Mouse (Mus musculus): ENCODE data around the gene Ppp1r3g. TPM values are rescaled to one million over a fixed set of nuclear protein-coding genes. Genes with fewer than 3 reads are reported as not detected.
A peak's percentile ranks its signal among the peaks of the same experiment; 100 is the strongest.

Gene Ppp1r3g
- polyA plus RNA-seq, 1 experiment from 2014 or later = 4.7 TPM

GRCm38 (mm10) chr13:36009981-36010380, 51.3 kb downstream of the Ppp1r3g start:
- H3K27me3 ChIP-seq (ENCODE audit: control insufficient read depth, insufficient read depth, low read length) = no peaks in the 10 kb centered on the region
- no peaks in the 10 kb centered on the region; the same call in 1 of the 2 replicates for H3K4me1 ChIP-seq (ENCODE audit: control insufficient read depth, insufficient read depth, low read length)
- ATAC-seq (replicated peaks; ENCODE audit: insufficient number of reproducible peaks, low FRiP score, low TSS enrichment) = no peak
- H3K9me3 ChIP-seq (replicated peaks; ENCODE audit: control insufficient read depth, low read length) = no peaks in the 10 kb centered on the region
- WGBS (ENCODE audit: insufficient replicate concordance) = 56% methylated on average over 2 of the region's 2 CpGs
- H3K4me2 ChIP-seq = no peak overlapping the region
- H3K9ac ChIP-seq (ENCODE audit: low read depth, low read length) = no peak overlapping the region
- no peak overlapping the region for H3K27ac ChIP-seq (ENCODE audit: low read depth, low read length)
- no peaks in the 10 kb centered on the region for H3K36me3 ChIP-seq (ENCODE audit: control insufficient read depth, insufficient read depth, low read length)
- H3K4me3 ChIP-seq (ENCODE audit: low read depth, low read length) = no peak overlapping the region

GRCm38 (mm10) chr13:36015636-36016035, 57.0 kb downstream of the Ppp1r3g start:
- no peak overlapping the region for H3K4me3 ChIP-seq (ENCODE audit: low read depth, low read length)
- no peaks in the 10 kb centered on the region for H3K27me3 ChIP-seq (ENCODE audit: control insufficient read depth, insufficient read depth, low read length)
- no peak overlapping the region for H3K9ac ChIP-seq (ENCODE audit: low read depth, low read length)
- no peaks in the 10 kb centered on the region for H3K36me3 ChIP-seq (ENCODE audit: control insufficient read depth, insufficient read depth, low read length)
- no peak for ATAC-seq (replicated peaks; ENCODE audit: insufficient number of reproducible peaks, low FRiP score, low TSS enrichment)
- peaks cover 9% of the 10 kb centered on the region for H3K4me1 ChIP-seq (ENCODE audit: control insufficient read depth, insufficient read depth, low read length)
- 66% methylated on average over 3 of the region's 3 CpGs for WGBS (ENCODE audit: insufficient replicate concordance)
- no peak overlapping the region for H3K4me2 ChIP-seq
- no peak overlapping the region for H3K27ac ChIP-seq (ENCODE audit: low read depth, low read length)
- H3K9me3 ChIP-seq (replicated peaks; ENCODE audit: control insufficient read depth, low read length) = no peaks in the 10 kb centered on the region

GRCm38 (mm10) chr13:36018017-36018416, 59.4 kb downstream of the Ppp1r3g start:
- ATAC-seq (replicated peaks; ENCODE audit: insufficient number of reproducible peaks, low FRiP score, low TSS enrichment) = no peak
- H3K4me3 ChIP-seq (ENCODE audit: low read depth, low read length) = no peak overlapping the region
- H3K36me3 ChIP-seq (ENCODE audit: control insufficient read depth, insufficient read depth, low read length) = no peaks in the 10 kb centered on the region
- no peak overlapping the region for H3K4me2 ChIP-seq
- no peak overlapping the region for H3K9ac ChIP-seq (ENCODE audit: low read depth, low read length)
- H3K9me3 ChIP-seq (replicated peaks; ENCODE audit: control insufficient read depth, low read length) = no peaks in the 10 kb centered on the region
- WGBS (ENCODE audit: insufficient replicate concordance) = 50% methylated on average over 2 of the region's 2 CpGs
- H3K4me1 ChIP-seq (ENCODE audit: control insufficient read depth, insufficient read depth, low read length) = peaks cover 9% of the 10 kb centered on the region
- no peaks in the 10 kb centered on the region for H3K27me3 ChIP-seq (ENCODE audit: control insufficient read depth, insufficient read depth, low read length)
- H3K27ac ChIP-seq (ENCODE audit: low read depth, low read length) = 0 out of 2 replicates have a peak overlapping the region, but pooled peaks have one; percentile 3

DNA sequence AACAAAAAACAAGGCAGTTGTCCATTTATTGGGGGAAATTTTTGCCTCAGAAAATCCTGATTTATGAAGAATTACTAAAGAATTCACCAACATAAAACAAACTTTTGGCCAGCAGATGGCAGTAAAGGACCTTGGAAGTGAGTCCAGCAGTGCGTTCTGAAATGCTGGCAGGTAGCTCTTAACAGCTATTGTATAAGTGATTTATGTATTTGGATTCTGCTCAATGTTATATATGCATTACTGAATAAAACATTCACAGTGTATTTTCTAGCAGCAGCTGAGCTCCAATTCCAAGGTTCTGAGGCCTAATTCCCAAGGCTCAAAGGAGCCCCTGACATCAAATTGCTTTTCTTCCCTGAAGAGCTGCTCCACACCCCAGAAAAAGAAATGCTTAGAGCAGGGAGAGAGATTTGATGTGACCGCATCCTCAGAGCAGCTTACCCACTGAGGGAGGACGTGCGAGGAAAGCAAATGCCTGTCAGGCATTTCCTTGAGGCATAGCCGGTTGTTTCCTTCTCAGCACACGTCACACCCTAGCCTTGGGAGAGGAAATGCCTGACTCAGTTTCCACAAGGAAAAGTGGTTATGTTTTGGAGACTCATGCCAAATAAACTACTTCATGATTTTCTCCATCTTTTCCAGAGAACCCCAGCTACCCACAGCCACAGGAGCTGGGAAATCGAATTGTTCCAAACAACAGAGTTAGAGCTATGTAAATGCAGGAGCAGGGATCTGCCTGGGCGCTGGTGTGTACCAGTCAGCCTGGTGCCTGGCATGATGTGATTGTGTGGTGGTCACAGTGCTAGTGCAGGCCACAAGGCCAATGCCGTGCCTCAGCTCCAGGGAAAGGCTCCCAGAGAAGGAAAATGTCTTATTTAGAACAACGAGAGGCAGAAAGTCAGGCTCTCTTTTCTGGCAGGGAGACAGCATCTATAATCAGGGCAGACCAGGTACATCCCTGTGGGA, 61.0 kb downstream of the Ppp1r3g start:
- Histone ChIP-seq H3K36me3 (ENCODE audit: control insufficient read depth, insufficient read depth, low read length) (no peaks in the 10 kb centered on the region), H3K4me2 (no peak overlapping the region), H3K4me1 (ENCODE audit: control insufficient read depth, insufficient read depth, low read length) (peaks cover 9% of the 10 kb centered on the region), H3K9ac (ENCODE audit: low read depth, low read length) (no peak overlapping the region), H3K27me3 (ENCODE audit: control insufficient read depth, insufficient read depth, low read length) (no peaks in the 10 kb centered on the region), H3K9me3 (replicated peaks; ENCODE audit: control insufficient read depth, low read length) (no peaks in the 10 kb centered on the region), H3K27ac (ENCODE audit: low read depth, low read length) (no peak overlapping the region), H3K4me3 (ENCODE audit: low read depth, low read length) (no peak overlapping the region)
- ATAC-seq (replicated peaks; ENCODE audit: insufficient number of reproducible peaks, low FRiP score, low TSS enrichment) = no peak
- WGBS (ENCODE audit: insufficient replicate concordance) = 61% methylated on average over 10 of the region's 10 CpGs

Other genes with a start within 250 kb of the Ppp1r3g start
- gene Rpp40, start 52.5 kb upstream of the Ppp1r3g start, polyA plus RNA-seq (2014; fragmentation: Nextera tagmentation; extraction: Ambion mirVana) = 13.4 and 14.0 TPM in 2 replicates
- 42.7 and 43.4 TPM in 2 replicates for gene Fars2, start 158.6 kb downstream of the Ppp1r3g start, polyA plus RNA-seq (2014; fragmentation: Nextera tagmentation; extraction: Ambion mirVana)
- gene Lyrm4, start 158.7 kb downstream of the Ppp1r3g start, polyA plus RNA-seq (2014; fragmentation: Nextera tagmentation; extraction: Ambion mirVana) = 23.4 and 26.8 TPM in 2 replicates

All from heart, embryonic 11.5 days (tissue).